Mouse (Mus musculus) lung, postnatal 0 days (tissue): ENCODE results near the gene Prrc2a.

Experiments used
- CTCF ChIP-seq: IDR thresholded peaks from 2 replicates; pipeline ENCODE4 v1.5.1; 2016; ENCODE audit warnings: antibody characterized with exemption, mild to moderate bottlenecking
- EP300 ChIP-seq: IDR thresholded peaks from 2 replicates; pipeline ENCODE4 v1.6.1; 2016; ENCODE audit warnings: antibody characterized with exemption, mild to moderate bottlenecking, control low read depth

GRCm38 (mm10) chr17:35158850-35159593 lies 5.7 kb downstream of the Prrc2a start:
- no peak for TF ChIP-seq CTCF
- TF ChIP-seq EP300 = no peak
